Mouse (Mus musculus) E14TG2a.4 (cell line): ENCODE measurements around the gene Fxyd4.
A peak's percentile ranks its signal among the peaks of the same experiment; 100 is the strongest.

Experiments
- H3K27me3 ChIP-seq: 2 replicates; pipeline ENCODE4 v1.6.1; 2014; ENCODE audit warnings: low read length, control low read depth; ENCODE audit not compliant: insufficient read depth
- H3K36me3 ChIP-seq: 2 replicates; pipeline ENCODE4 v1.6.1; 2014; ENCODE audit warnings: low read length, control low read depth; ENCODE audit not compliant: insufficient read depth
- H3K4me1 ChIP-seq: replicated peaks from 2 replicates; pipeline ENCODE4 v1.6.1; 2014; ENCODE audit warnings: low read depth, low read length, control low read depth
- H3K4me3 ChIP-seq: replicated peaks from 2 replicates; pipeline ENCODE4 v1.5.1; 2014; ENCODE audit warnings: mild to moderate bottlenecking, low read length
- H3K9me3 ChIP-seq: 2 replicates; pipeline ENCODE4 v1.6.1; 2014; ENCODE audit warnings: low read length, control low read depth
- CTCF ChIP-seq: conservative IDR thresholded peaks from 2 replicates; pipeline ENCODE4 v1.5.1; 2014; ENCODE audit warnings: low read length
- NANOG ChIP-seq: IDR thresholded peaks from 2 replicates; pipeline ENCODE4 v1.6.1; 2014; ENCODE audit warnings: borderline replicate concordance, low read length, mixed read lengths
- POU5F1 ChIP-seq: IDR thresholded peaks from 2 replicates; pipeline ENCODE4 v1.6.1; 2014; ENCODE audit warnings: low read length, borderline replicate concordance

Fxyd4 gene

DNA sequence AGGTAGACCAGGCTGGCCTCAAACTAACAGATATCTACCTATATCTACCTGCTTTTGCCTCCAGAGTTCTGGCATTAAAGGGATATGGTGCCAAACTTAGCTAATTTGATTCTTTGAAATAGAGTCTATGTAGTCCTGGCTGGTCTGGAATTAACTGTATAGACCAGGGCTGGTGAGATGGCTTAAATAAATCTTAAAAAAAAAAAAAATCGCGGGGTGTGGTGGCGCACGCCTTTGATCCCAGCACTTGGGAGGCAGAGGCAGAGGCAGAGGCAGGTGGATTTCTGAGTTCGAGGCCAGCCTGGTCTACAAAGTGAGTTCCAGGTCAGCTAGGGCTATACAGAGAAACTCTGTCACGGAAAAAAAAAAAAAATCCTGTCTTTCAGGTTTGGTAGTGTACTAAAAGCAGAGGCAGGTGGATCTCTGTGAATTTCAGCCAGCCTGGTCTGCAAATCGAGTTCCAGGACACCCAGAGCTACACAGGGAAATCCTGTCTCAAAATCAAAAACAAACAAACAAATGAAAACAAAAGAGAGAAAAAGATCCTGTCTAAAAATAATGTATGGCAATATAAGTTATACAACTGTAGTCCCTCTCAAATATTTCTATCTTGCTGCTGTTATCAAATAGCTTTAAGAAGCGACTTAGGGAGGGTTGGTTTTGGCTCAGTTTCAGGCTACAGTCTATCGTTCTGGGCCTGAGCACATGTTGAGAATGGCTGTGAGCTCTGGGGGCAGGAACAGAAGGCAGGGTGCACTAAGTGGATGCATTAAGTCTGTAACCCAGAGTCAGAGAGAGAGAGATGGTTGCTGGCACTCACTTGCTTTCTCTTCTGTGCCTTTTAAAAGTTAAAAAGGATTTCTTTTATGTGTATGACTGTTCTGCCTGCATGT, 35.7 kb downstream of the Fxyd4 start:
- no peaks in the 10 kb centered on the region for H3K9me3 ChIP-seq
- H3K36me3 ChIP-seq = no peaks in the 10 kb centered on the region
- TF ChIP-seq CTCF (no peak), NANOG (no peak), POU5F1 (no peak)
- H3K4me1 ChIP-seq = peaks cover 52% of the 10 kb centered on the region
- no peaks in the 10 kb centered on the region for H3K27me3 ChIP-seq
- no peak overlapping the region for H3K4me3 ChIP-seq

DNA sequence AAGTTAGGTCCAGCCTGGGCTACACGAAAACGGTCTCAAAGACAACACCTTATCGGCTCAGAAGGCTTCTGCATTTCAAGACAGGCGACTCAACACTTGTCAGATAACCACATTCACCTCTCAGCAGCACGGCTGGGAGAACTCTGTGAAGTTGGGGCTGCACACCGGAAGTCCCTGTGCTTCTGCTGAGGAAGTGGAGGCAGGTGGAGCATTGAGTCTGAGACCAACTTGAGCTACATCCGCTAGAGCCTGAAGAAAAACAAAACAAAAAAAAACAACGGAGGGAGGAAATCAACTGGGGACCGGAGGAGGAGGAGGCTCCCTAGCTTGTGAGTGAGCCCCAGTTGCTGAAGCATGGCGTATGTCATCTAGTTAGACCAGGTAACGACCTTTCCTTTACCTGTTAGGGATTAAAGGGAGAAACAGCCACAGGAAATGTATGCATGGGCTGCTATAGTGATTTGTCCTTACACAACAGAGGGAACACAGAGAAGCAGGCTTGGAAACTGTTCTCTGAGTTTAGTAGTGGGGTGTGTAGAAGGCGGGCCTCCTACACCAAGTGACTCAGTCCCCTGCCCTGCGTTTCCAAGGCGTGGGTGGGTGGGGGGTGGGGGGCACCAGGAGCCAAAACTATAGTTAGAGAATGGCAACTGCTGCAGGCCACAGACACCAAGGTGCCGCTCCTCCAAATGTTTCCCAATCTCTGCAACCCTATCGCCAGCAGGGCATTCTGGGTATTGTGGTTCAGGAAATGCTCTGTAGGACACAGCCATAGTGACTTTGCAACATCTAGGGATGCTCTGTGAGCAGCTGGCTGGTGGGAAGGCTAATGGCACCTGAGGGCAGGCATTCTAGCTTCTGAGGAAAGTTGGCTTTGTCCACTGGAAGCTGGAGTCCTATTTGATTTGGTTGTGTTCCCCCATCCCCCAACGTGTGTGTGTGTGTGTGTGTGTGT, 37.1 kb downstream of the Fxyd4 start, which contains the start of gene Hnrnpf:
TSS of gene Hnrnpf (plus strand) at position 199 of the 955 bp plus-strand sequence.
- peak within 1 kb of the TSS; percentile 74 for H3K4me3 ChIP-seq
- TF ChIP-seq NANOG = no peak
- no peak for TF ChIP-seq CTCF
- TF ChIP-seq POU5F1 = no peak
- peaks cover 49% of the 10 kb centered on the region for H3K4me1 ChIP-seq
- no peaks in the 10 kb centered on the region for H3K9me3 ChIP-seq
- no peaks in the 10 kb centered on the region for H3K36me3 ChIP-seq
- H3K27me3 ChIP-seq = no peaks in the 10 kb centered on the region

DNA sequence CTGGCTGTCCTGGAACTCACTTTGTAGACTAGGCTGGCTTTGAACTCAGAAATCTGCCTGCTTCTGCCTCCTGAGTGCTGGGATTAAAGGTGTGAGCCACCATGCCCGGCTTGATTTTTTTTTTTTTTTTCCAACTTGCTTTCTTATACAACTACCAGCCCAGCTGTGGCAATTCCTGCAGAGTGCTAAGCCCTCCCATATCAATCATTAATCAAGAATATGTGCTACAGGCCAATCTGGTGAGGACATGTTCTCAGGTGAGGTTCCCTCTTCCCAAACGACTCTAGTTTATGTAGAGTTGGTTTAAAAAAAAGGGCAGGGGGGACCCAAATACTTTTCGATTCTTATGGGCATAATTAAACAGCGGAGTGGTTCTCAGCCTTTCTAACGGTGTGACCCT, 39.7 kb downstream of the Fxyd4 start:
- no peak overlapping the region for H3K4me3 ChIP-seq
- no peaks in the 10 kb centered on the region for H3K27me3 ChIP-seq
- no peaks in the 10 kb centered on the region for H3K9me3 ChIP-seq
- H3K4me1 ChIP-seq = peaks cover 36% of the 10 kb centered on the region
- TF ChIP-seq CTCF (no peak), POU5F1 (no peak), NANOG (no peak)
- no peaks in the 10 kb centered on the region for H3K36me3 ChIP-seq

DNA sequence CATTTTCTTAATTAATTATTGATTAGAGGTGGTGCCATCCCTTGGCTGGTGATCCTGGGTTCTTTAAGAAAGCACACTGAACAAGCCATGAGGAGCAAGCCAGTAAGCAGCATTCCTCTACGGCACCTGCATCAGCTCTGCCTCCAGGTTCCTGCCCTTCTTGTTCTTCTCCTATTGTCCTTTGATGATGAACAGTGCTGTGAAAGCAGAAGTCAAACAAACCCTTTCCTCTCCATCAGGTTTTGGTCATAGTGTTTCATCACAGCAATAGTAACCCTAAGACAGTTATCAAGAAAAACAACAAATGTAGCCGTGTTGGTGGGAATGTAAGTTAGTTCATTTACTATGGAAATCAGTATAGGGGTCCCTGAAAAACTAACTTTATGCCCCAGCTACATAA, 44.1 kb downstream of the Fxyd4 start:
- TF ChIP-seq NANOG (no peak), CTCF (no peak), POU5F1 (no peak)
- H3K4me3 ChIP-seq = no peak overlapping the region
- peaks cover 29% of the 10 kb centered on the region for H3K4me1 ChIP-seq
- no peaks in the 10 kb centered on the region for H3K36me3 ChIP-seq
- H3K27me3 ChIP-seq = no peaks in the 10 kb centered on the region
- H3K9me3 ChIP-seq = no peaks in the 10 kb centered on the region

DNA sequence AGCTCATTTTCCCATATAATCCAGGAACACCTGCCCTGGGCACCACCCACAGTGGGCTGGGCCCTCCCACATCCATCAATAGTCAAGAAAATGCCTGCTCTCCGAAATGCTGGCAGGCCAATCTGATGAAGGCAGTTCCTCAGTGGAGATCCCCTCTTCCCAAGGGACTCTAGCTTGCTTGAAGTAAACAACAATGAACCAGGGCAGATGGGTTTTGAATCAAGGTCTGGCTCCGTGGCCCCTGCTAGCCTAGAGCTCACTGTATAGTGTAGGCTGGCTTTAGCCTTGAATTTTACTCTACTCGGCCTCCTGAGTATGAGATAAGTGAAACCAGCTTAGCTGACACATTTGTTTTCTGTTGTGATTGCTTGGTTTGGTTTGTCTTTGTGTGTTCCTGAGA, 45.1 kb downstream of the Fxyd4 start:
- Histone ChIP-seq H3K4me3 (no peak overlapping the region), H3K27me3 (no peaks in the 10 kb centered on the region), H3K4me1 (peaks cover 34% of the 10 kb centered on the region), H3K9me3 (no peaks in the 10 kb centered on the region), H3K36me3 (no peaks in the 10 kb centered on the region)
- TF ChIP-seq CTCF (no peak), POU5F1 (no peak), NANOG (no peak)

DNA sequence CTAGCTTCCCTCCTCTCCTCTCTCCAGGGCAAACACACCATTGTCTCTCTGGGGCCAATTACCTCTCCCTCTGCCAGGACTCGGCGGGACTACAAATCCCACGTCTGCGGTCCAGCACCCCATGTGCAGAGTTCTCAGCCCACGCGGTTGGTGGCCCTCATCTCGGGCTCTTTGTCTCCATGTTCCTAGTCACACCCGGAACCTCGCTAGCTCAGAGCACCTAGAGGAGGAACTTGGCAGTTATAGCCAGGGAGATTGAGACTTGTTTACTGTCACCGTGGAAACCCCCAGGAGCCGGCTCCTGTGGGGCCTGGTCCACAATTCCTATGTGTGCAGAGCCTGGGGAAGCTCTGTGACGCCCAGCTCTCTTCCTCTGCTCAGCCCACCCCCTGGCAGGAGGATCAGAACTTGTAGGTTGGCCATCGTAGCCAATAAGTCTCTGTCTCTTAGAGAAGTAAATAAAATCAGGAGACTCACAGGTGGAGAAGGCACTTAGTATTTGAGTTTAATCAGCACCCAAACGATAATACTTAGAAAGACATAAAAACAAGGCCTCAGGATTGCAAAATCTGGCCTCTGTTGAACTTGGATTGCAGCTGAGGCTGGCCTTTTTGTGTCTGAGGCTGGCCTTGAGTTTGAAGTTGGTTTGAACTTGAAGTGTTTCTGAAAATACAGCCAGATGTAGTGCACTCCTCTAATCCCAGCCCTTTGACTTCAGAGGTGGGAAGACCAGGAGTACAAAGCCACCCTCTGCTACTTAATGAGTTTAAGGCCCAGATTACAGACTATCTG, 45.9 kb downstream of the Fxyd4 start:
- no peaks in the 10 kb centered on the region for H3K36me3 ChIP-seq
- no peaks in the 10 kb centered on the region for H3K9me3 ChIP-seq
- no peak for TF ChIP-seq CTCF
- no peak for TF ChIP-seq NANOG
- no peak for TF ChIP-seq POU5F1
- H3K27me3 ChIP-seq = no peaks in the 10 kb centered on the region
- H3K4me1 ChIP-seq = peaks cover 35% of the 10 kb centered on the region
- peak overlapping the region; percentile 71 for H3K4me3 ChIP-seq

DNA sequence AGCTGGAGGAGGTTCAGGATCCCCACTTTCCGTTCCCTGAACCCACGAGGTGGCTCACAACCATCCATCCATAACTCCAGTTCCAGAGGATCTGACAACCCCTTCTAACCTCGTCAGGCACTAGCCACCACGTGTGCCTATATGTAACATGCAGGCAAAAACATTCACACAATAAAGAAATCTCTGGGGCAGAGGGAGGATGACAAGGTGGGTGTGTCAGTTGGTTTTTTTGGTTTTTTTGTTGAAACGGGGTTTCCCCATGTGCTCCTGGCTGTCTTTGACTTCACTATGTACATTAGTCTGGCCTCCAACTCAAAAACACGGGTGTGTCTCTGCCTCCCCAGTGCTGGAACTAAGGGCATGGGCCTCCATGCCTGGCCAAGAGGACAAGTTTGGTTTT, 47.2 kb downstream of the Fxyd4 start:
- Histone ChIP-seq H3K27me3 (no peaks in the 10 kb centered on the region), H3K4me3 (no peak overlapping the region), H3K9me3 (no peaks in the 10 kb centered on the region), H3K4me1 (peaks cover 43% of the 10 kb centered on the region), H3K36me3 (no peaks in the 10 kb centered on the region)
- TF ChIP-seq CTCF (no peak), POU5F1 (no peak), NANOG (no peak)
